Mouse (Mus musculus) lung, postnatal 36 days (tissue): ENCODE measurements around the gene Gtf3a.

Experiments used
- DNase-seq: peaks from one replicate; pipeline ENCODE4 v3.0.0; 2022; ENCODE audit warnings: mixed read lengths

Gtf3a gene

GRCm38 (mm10) chr5:146983216-146983615 is 34.8 kb downstream of the Gtf3a start:
- peak; percentile 76 for DNase-seq

GRCm38 (mm10) chr5:146985725-146986433 is 37.4 kb downstream of the Gtf3a start:
- DNase-seq = no peak

GRCm38 (mm10) chr5:146987588-146987987 is 39.1 kb downstream of the Gtf3a start:
- no peak for DNase-seq

GRCm38 (mm10) chr5:146989051-146989450 is 40.6 kb downstream of the Gtf3a start:
- DNase-seq = no peak

GRCm38 (mm10) chr5:146993509-146993908 is 45.1 kb downstream of the Gtf3a start:
- no peak for DNase-seq

- DNase-seq = no peak
Observed at GRCm38 (mm10) chr5:146994973-146995372, 46.5 kb downstream of the Gtf3a start.

GRCm38 (mm10) chr5:146996812-146997211 is 48.4 kb downstream of the Gtf3a start:
- DNase-seq = no peak

- no peak for DNase-seq
Observed at GRCm38 (mm10) chr5:146998802-146999201, 50.3 kb downstream of the Gtf3a start.

GRCm38 (mm10) chr5:147001312-147001711 is 52.9 kb downstream of the Gtf3a start:
- no peak for DNase-seq

GRCm38 (mm10) chr5:147003303-147003702 is 54.8 kb downstream of the Gtf3a start:
- DNase-seq = no peak
